Mouse (Mus musculus): ENCODE results near the gene Rab8a.

DNA sequence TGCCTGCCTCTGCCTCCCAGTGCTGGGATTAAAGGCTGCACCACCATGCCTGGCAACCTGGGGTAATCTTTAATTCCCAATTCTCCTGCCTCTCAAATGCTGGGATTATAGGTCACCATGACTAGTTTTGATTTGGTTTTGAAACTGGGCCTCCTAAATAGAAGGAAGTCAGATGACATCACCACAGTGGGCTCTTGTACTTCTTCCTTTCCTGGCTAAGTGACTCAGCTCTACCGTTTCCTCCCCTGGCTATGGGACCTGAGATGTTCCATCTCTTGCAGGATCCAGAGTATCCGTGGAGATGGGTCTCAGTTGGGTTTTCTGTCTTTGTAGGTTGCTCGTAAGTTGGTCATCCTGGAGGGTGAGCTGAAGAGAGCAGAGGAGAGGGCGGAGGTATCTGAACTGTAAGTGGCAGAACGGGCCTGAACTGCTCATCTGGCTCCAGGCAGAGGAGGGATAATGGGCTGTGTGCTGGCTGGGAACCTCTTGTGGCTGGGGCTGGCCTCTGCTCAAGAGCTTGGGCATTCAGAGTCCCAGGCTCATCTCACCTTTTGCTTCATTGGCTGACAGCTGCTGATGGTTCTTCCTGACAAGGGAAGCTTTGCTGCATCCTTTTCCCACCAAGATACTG lies 16.5 kb upstream of the Rab8a start:
- TF ChIP-seq CTCF (IDR thresholded peaks at IDR 0.05; ENCODE audit: low read depth) (no peak), EP300 (optimal IDR thresholded peaks at IDR 0.05) (no peak)
